Mouse (Mus musculus): ENCODE measurements around the gene Zdhhc18.

DNA sequence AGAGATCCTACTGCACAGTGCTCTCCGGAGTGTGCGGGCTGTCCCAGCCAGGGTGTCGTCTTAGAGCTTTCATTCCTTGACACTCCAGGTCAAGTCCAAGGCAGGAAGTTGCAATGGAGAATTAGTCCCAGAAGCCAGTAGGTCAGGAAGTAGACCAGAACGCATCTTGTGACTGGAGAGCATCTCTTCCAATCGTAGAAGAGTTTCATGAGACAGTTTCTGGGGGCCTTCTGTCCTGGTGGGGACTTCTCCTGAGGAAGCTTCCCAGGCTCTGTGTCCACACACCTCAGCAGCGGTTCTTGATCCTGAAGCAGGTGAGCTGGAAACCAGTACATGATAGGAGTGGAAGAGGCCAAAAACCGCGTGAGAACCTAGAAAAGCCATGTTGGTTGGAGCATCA lies 12.5 kb upstream of the Zdhhc18 start:
- TF ChIP-seq CTCF (IDR thresholded peaks at IDR 0.05; ENCODE audit: low read depth, low read length) (no peak), POLR2A (IDR thresholded peaks at IDR 0.05; ENCODE audit: borderline replicate concordance, low read depth, low read length) (no peak)

All from bone marrow macrophage, adult 2 months (primary cell).